Mouse (Mus musculus): Measurements from ENCODE around the gene Tfap2b. TPM values are rescaled to one million over a fixed set of nuclear protein-coding genes. Genes with fewer than 3 reads are reported as not detected.

Gene Tfap2b
- polyA plus RNA-seq, 2 experiments, result 42.4 to 43.2 TPM

GRCm38 (mm10) chr1:19219381-19219780 lies 10.7 kb downstream of the Tfap2b start:
- no peak overlapping the region for H3K9ac ChIP-seq (ENCODE audit: low read depth, low read length, severe bottlenecking)
- H3K4me1 ChIP-seq (ENCODE audit: control insufficient read depth, insufficient read depth, low read length), result no peaks in the 10 kb centered on the region
- no peak for ATAC-seq (ENCODE audit: low FRiP score, low read depth)
- no peaks in the 10 kb centered on the region for H3K36me3 ChIP-seq (ENCODE audit: control insufficient read depth, insufficient read depth, low read length)
- H3K4me2 ChIP-seq (replicated peaks; ENCODE audit: low read depth, low read length, severe bottlenecking), result no peak overlapping the region; the same call in 1 of the 2 replicates
- no peaks in the 10 kb centered on the region for H3K9me3 ChIP-seq (ENCODE audit: control insufficient read depth, low read length)
- TF ChIP-seq POLR2A (IDR thresholded peaks at IDR 0.05; ENCODE audit: borderline replicate concordance, extremely low read depth, insufficient read depth, insufficient read length), result no peak
- peaks cover 93% of the 10 kb centered on the region for H3K27me3 ChIP-seq (ENCODE audit: control insufficient read depth, insufficient read depth, low read length)
- no peak overlapping the region for H3K27ac ChIP-seq (replicated peaks; ENCODE audit: low read depth, low read length)
- no peak overlapping the region for H3K4me3 ChIP-seq (replicated peaks; ENCODE audit: low read length)
- DNase-seq (ENCODE audit: low spot score), result no peak

GRCm38 (mm10) chr1:19220564-19220963 lies 11.8 kb downstream of the Tfap2b start:
- WGBS, result 8% methylated on average over 1 of the region's 1 CpGs
- Histone ChIP-seq H3K27ac (replicated peaks; ENCODE audit: low read depth, low read length) (no peak overlapping the region), H3K4me3 (replicated peaks; ENCODE audit: low read length) (no peak overlapping the region), H3K9me3 (ENCODE audit: control insufficient read depth, low read length) (no peaks in the 10 kb centered on the region), H3K9ac (ENCODE audit: low read depth, low read length, severe bottlenecking) (no peak overlapping the region), H3K4me1 (ENCODE audit: control insufficient read depth, insufficient read depth, low read length) (no peaks in the 10 kb centered on the region), H3K36me3 (ENCODE audit: control insufficient read depth, insufficient read depth, low read length) (no peaks in the 10 kb centered on the region), H3K27me3 (ENCODE audit: control insufficient read depth, insufficient read depth, low read length) (peaks cover 86% of the 10 kb centered on the region), H3K4me2 (replicated peaks; ENCODE audit: low read depth, low read length, severe bottlenecking) (no peak overlapping the region)
- TF ChIP-seq POLR2A (IDR thresholded peaks at IDR 0.05; ENCODE audit: borderline replicate concordance, extremely low read depth, insufficient read depth, insufficient read length), result no peak
- ATAC-seq (ENCODE audit: low FRiP score, low read depth), result no peak
- DNase-seq (ENCODE audit: low spot score), result no peak

- peak overlapping the region; percentile 21; the same call in 1 of the 2 replicates for H3K4me2 ChIP-seq (replicated peaks; ENCODE audit: low read depth, low read length, severe bottlenecking)
- no peak overlapping the region for H3K4me3 ChIP-seq (replicated peaks; ENCODE audit: low read length)
- H3K27ac ChIP-seq (replicated peaks; ENCODE audit: low read depth, low read length), result no peak overlapping the region
- H3K36me3 ChIP-seq (ENCODE audit: control insufficient read depth, insufficient read depth, low read length), result no peaks in the 10 kb centered on the region
- no peak for TF ChIP-seq POLR2A (IDR thresholded peaks at IDR 0.05; ENCODE audit: borderline replicate concordance, extremely low read depth, insufficient read depth, insufficient read length)
- 2% methylated on average over 7 of the region's 7 CpGs for WGBS
- no peaks in the 10 kb centered on the region for H3K9me3 ChIP-seq (ENCODE audit: control insufficient read depth, low read length)
- no peak for DNase-seq (ENCODE audit: low spot score)
- ATAC-seq (ENCODE audit: low FRiP score, low read depth), result no peak
- no peak overlapping the region for H3K9ac ChIP-seq (ENCODE audit: low read depth, low read length, severe bottlenecking)
- no peaks in the 10 kb centered on the region for H3K4me1 ChIP-seq (ENCODE audit: control insufficient read depth, insufficient read depth, low read length)
- H3K27me3 ChIP-seq (ENCODE audit: control insufficient read depth, insufficient read depth, low read length), result peaks cover 85% of the 10 kb centered on the region
These were observed 12.9 kb downstream of the Tfap2b start for GRCm38 (mm10) chr1:19221601-19222000.

- 11% methylated on average over 8 of the region's 8 CpGs for WGBS
- H3K9ac ChIP-seq (ENCODE audit: low read depth, low read length, severe bottlenecking), result no peak overlapping the region
- H3K9me3 ChIP-seq (ENCODE audit: control insufficient read depth, low read length), result no peaks in the 10 kb centered on the region
- DNase-seq (ENCODE audit: low spot score), result no peak
- no peak overlapping the region for H3K27ac ChIP-seq (replicated peaks; ENCODE audit: low read depth, low read length)
- no peaks in the 10 kb centered on the region for H3K4me1 ChIP-seq (ENCODE audit: control insufficient read depth, insufficient read depth, low read length)
- no peak overlapping the region for H3K4me3 ChIP-seq (replicated peaks; ENCODE audit: low read length)
- no peak overlapping the region for H3K4me2 ChIP-seq (replicated peaks; ENCODE audit: low read depth, low read length, severe bottlenecking)
- H3K36me3 ChIP-seq (ENCODE audit: control insufficient read depth, insufficient read depth, low read length), result no peaks in the 10 kb centered on the region
- no peak for TF ChIP-seq POLR2A (IDR thresholded peaks at IDR 0.05; ENCODE audit: borderline replicate concordance, extremely low read depth, insufficient read depth, insufficient read length)
- H3K27me3 ChIP-seq (ENCODE audit: control insufficient read depth, insufficient read depth, low read length), result peaks cover 77% of the 10 kb centered on the region
- ATAC-seq (ENCODE audit: low FRiP score, low read depth), result no peak
These were observed 18.0 kb downstream of the Tfap2b start for GRCm38 (mm10) chr1:19226699-19227098.

GRCm38 (mm10) chr1:19230926-19231573 lies 22.3 kb downstream of the Tfap2b start:
- H3K4me1 ChIP-seq (ENCODE audit: control insufficient read depth, insufficient read depth, low read length), result no peaks in the 10 kb centered on the region
- no peaks in the 10 kb centered on the region for H3K9me3 ChIP-seq (ENCODE audit: control insufficient read depth, low read length)
- WGBS, result 3% methylated on average over 16 of the region's 16 CpGs
- H3K36me3 ChIP-seq (ENCODE audit: control insufficient read depth, insufficient read depth, low read length), result no peaks in the 10 kb centered on the region
- no peak overlapping the region; the same call in 1 of the 2 replicates for H3K4me2 ChIP-seq (replicated peaks; ENCODE audit: low read depth, low read length, severe bottlenecking)
- peak overlapping the region; percentile 15; the same call in 1 of the 2 replicates for H3K27ac ChIP-seq (replicated peaks; ENCODE audit: low read depth, low read length)
- TF ChIP-seq POLR2A (IDR thresholded peaks at IDR 0.05; ENCODE audit: borderline replicate concordance, extremely low read depth, insufficient read depth, insufficient read length), result no peak
- no peak overlapping the region for H3K4me3 ChIP-seq (replicated peaks; ENCODE audit: low read length)
- H3K9ac ChIP-seq (ENCODE audit: low read depth, low read length, severe bottlenecking), result no peak overlapping the region
- peaks cover 77% of the 10 kb centered on the region for H3K27me3 ChIP-seq (ENCODE audit: control insufficient read depth, insufficient read depth, low read length)
- DNase-seq (ENCODE audit: low spot score) (no peak), ATAC-seq (ENCODE audit: low FRiP score, low read depth) (no peak)

Measured in limb, embryonic 14.5 days (tissue).